In genomic region chr2:106735211-106735610, GRCm38 (mm10) we compare ENCODE assay signal across 17 mouse cellular contexts. TPM values are rescaled to one million over a fixed set of nuclear protein-coding genes. Genes with fewer than 3 reads are reported as not detected.
DNase-seq lines count a peak whose midpoint lies in the region; ATAC-seq lines count a peak whose summit lies in the region.
"Had no signal": no experiment of that assay in that cellular context is flagged by ENCODE, and none has a peak within 500 bp of the region (broad histone marks: within the 10 kb centered on the region; RNA-seq: fewer than 3 reads in every experiment).

No protein-coding gene starts in this region.

- no peak for DNase-seq in hindbrain, embryonic 14.5 days (ENCODE audit: low spot score)
- DNase-seq in neural tube, embryonic 10.5 days (ENCODE audit: extremely low spot score, low spot score), result no peak
- DNase-seq in Muller cell, postnatal 12 days (ENCODE audit: inconsistent ontology term), result no peak
- DNase-seq in thymus, postnatal 0 days (ENCODE audit: low spot score), result no peak
- DNase-seq: adrenal gland, postnatal 25 days; cerebellum, adult 18-20 months; gastrocnemius, adult 2 months; kidney, adult 11 months; kidney, postnatal 10 days; thymus, adult 18-20 months had no signal

- H3K27ac ChIP-seq in hindbrain, embryonic 13.5 days, result no peak overlapping the region
- H3K27ac ChIP-seq in hindbrain, embryonic 14.5 days, result no peak overlapping the region
- H3K27ac ChIP-seq in neural tube, embryonic 12.5 days, result no peak overlapping the region
- H3K27ac ChIP-seq in forebrain, embryonic 16.5 days (ENCODE audit: low read length), result 0 out of 2 replicates have a peak overlapping the region, but pooled peaks have one; percentile 2
- H3K27ac ChIP-seq: gastrocnemius, adult 2 months; hindbrain, embryonic 15.5 days; lung, embryonic 15.5 days; macrophage had no signal

- WGBS in hindbrain, embryonic 13.5 days, result 78% methylated on average over 5 of the region's 5 CpGs
- 83% methylated on average over 5 of the region's 5 CpGs for WGBS in hindbrain, embryonic 14.5 days
- WGBS in neural tube, embryonic 12.5 days, result 77% methylated on average over 5 of the region's 5 CpGs
- 55% methylated on average over 5 of the region's 5 CpGs for WGBS in forebrain, embryonic 16.5 days

- no peak overlapping the region for H3K4me2 ChIP-seq in hindbrain, embryonic 13.5 days
- no peak overlapping the region for H3K4me2 ChIP-seq in hindbrain, embryonic 14.5 days (replicated peaks)
- H3K4me2 ChIP-seq in neural tube, embryonic 12.5 days (replicated peaks), result no peak overlapping the region
- no peak overlapping the region for H3K4me2 ChIP-seq in forebrain, embryonic 16.5 days (ENCODE audit: low read length)
- H3K4me2 ChIP-seq: lung, embryonic 15.5 days had no signal

- peak; percentile 22; the same call in 1 of the 2 replicates for ATAC-seq in hindbrain, embryonic 13.5 days (ENCODE audit: low FRiP score)
- ATAC-seq in hindbrain, embryonic 14.5 days (ENCODE audit: low FRiP score), result no peak
- 0 out of 2 replicates have a peak, but pooled peaks have one; percentile 49 for ATAC-seq in neural tube, embryonic 12.5 days (ENCODE audit: low FRiP score, low read depth)
- peak; percentile 36; the same call in 1 of the 2 replicates for ATAC-seq in forebrain, embryonic 16.5 days

- peaks cover 40% of the 10 kb centered on the region for H3K4me1 ChIP-seq in hindbrain, embryonic 13.5 days (replicated peaks)
- peaks cover 28% of the 10 kb centered on the region for H3K4me1 ChIP-seq in hindbrain, embryonic 14.5 days (replicated peaks; ENCODE audit: control insufficient read depth, insufficient read depth, low read length)
- peaks cover 40% of the 10 kb centered on the region for H3K4me1 ChIP-seq in neural tube, embryonic 12.5 days
- peaks cover 34% of the 10 kb centered on the region for H3K4me1 ChIP-seq in forebrain, embryonic 16.5 days (replicated peaks; ENCODE audit: control insufficient read depth, insufficient read depth, low read length)

- peaks cover 4% of the 10 kb centered on the region; the same call in 1 of the 2 replicates for H3K36me3 ChIP-seq in hindbrain, embryonic 13.5 days
- no peaks in the 10 kb centered on the region for H3K36me3 ChIP-seq in hindbrain, embryonic 14.5 days (replicated peaks; ENCODE audit: control insufficient read depth, insufficient read depth)
- peaks cover 3% of the 10 kb centered on the region for H3K36me3 ChIP-seq in neural tube, embryonic 12.5 days
- H3K36me3 ChIP-seq in forebrain, embryonic 16.5 days (ENCODE audit: control insufficient read depth, insufficient read depth), result no peaks in the 10 kb centered on the region
- H3K36me3 ChIP-seq: hindbrain, embryonic 15.5 days; lung, embryonic 15.5 days had no signal

- no peaks in the 10 kb centered on the region for H3K9me3 ChIP-seq in hindbrain, embryonic 13.5 days
- no peaks in the 10 kb centered on the region for H3K9me3 ChIP-seq in hindbrain, embryonic 14.5 days (ENCODE audit: control insufficient read depth, low read length)
- no peaks in the 10 kb centered on the region for H3K9me3 ChIP-seq in neural tube, embryonic 12.5 days
- no peaks in the 10 kb centered on the region for H3K9me3 ChIP-seq in forebrain, embryonic 16.5 days (ENCODE audit: control insufficient read depth, low read length)
- H3K9me3 ChIP-seq: hindbrain, embryonic 15.5 days; lung, embryonic 15.5 days had no signal

- H3K27me3 ChIP-seq in hindbrain, embryonic 13.5 days, result no peaks in the 10 kb centered on the region
- H3K27me3 ChIP-seq in hindbrain, embryonic 14.5 days (ENCODE audit: control insufficient read depth, insufficient read depth, low read length), result no peaks in the 10 kb centered on the region
- H3K27me3 ChIP-seq in neural tube, embryonic 12.5 days (replicated peaks), result no peaks in the 10 kb centered on the region
- H3K27me3 ChIP-seq in forebrain, embryonic 16.5 days (replicated peaks; ENCODE audit: control insufficient read depth, insufficient read depth, low read length), result no peaks in the 10 kb centered on the region
- H3K27me3 ChIP-seq: hindbrain, embryonic 15.5 days; lung, embryonic 15.5 days had no signal

- no peak overlapping the region for H3K4me3 ChIP-seq in hindbrain, embryonic 13.5 days
- H3K4me3 ChIP-seq in hindbrain, embryonic 14.5 days (replicated peaks; ENCODE audit: low read length), result no peak overlapping the region
- no peak overlapping the region for H3K4me3 ChIP-seq in neural tube, embryonic 12.5 days
- no peak overlapping the region for H3K4me3 ChIP-seq in forebrain, embryonic 16.5 days (replicated peaks; ENCODE audit: low read length)
- H3K4me3 ChIP-seq: gastrocnemius, adult 2 months; hindbrain, embryonic 15.5 days; lung, embryonic 15.5 days had no signal

- no peak overlapping the region for H3K9ac ChIP-seq in hindbrain, embryonic 13.5 days
- no peak overlapping the region for H3K9ac ChIP-seq in hindbrain, embryonic 14.5 days
- H3K9ac ChIP-seq in neural tube, embryonic 12.5 days, result no peak overlapping the region
- no peak overlapping the region for H3K9ac ChIP-seq in forebrain, embryonic 16.5 days (replicated peaks; ENCODE audit: low read depth, low read length)
- H3K9ac ChIP-seq: hindbrain, embryonic 15.5 days; lung, embryonic 15.5 days had no signal

RNA-seq across cellular contexts. Expression of gene Mpped2, which starts 42.1 kb away (rescaled TPM):
- polyA plus RNA-seq in hindbrain, embryonic 13.5 days (2015; fragmentation: Nextera tagmentation; extraction: Ambion mirVana), result 144 and 147 TPM in 2 replicates
- 138 and 149 TPM in 2 replicates for polyA plus RNA-seq in hindbrain, embryonic 14.5 days (2014; fragmentation: Nextera tagmentation; extraction: Ambion mirVana)
- polyA plus RNA-seq in neural tube, embryonic 12.5 days (2016; fragmentation: Nextera tagmentation; extraction: Ambion mirVana), result 144 and 147 TPM in 2 replicates
- polyA plus RNA-seq in forebrain, embryonic 16.5 days (2015; fragmentation: Nextera tagmentation; extraction: Ambion mirVana), result 187 and 199 TPM in 2 replicates
- polyA plus RNA-seq in thymus, postnatal 0 days (2015; fragmentation: Nextera tagmentation; extraction: Ambion mirVana), result 8.1 and 8.4 TPM in 2 replicates
- polyA plus RNA-seq: C2C12, macrophage had no signal

Comparison
In these comparisons a context has a peak if more than half of its experiments do, and no peak if none do; other contexts are left out.
1. RNA of gene Mpped2, which starts 42.1 kb away (polyA plus RNA-seq): 187 to 199 TPM in forebrain, embryonic 16.5 days, 138 to 149 TPM in hindbrain, embryonic 14.5 days, 144 to 147 TPM in neural tube, embryonic 12.5 days and 144 to 147 TPM in hindbrain, embryonic 13.5 days; 8.1 to 8.4 TPM in thymus, postnatal 0 days; every median in the first group is over 10 times any median in the second.